In genomic region chr1:12571755-12572358, GRCm38 (mm10) we compare ENCODE assay signal across 21 mouse cellular contexts.
A peak's percentile ranks its signal among the peaks of the same experiment; 100 is the strongest.
DNase-seq lines count a peak whose midpoint lies in the region; ATAC-seq and TF ChIP-seq lines count a peak whose summit lies in the region.
"Had no signal": no experiment of that assay in that cellular context is flagged by ENCODE, and none has a peak within 500 bp of the region (broad histone marks: within the 10 kb centered on the region; RNA-seq: fewer than 3 reads in every experiment).

No protein-coding gene starts in this region.

- no peak overlapping the region for H3K9ac ChIP-seq in forebrain, embryonic 13.5 days
- H3K9ac ChIP-seq in forebrain, embryonic 11.5 days (ENCODE audit: low read length) = no peak overlapping the region
- H3K9ac ChIP-seq in midbrain, embryonic 11.5 days (ENCODE audit: low read length) = no peak overlapping the region
- H3K9ac ChIP-seq in limb, embryonic 14.5 days (ENCODE audit: low read depth, low read length, severe bottlenecking) = no peak overlapping the region
- H3K9ac ChIP-seq: heart, embryonic 15.5 days; hindbrain, embryonic 15.5 days; liver, postnatal 0 days had no signal

- no peak for DNase-seq in forebrain, embryonic 11.5 days (ENCODE audit: low spot score)
- peak; percentile 85 for DNase-seq in midbrain, embryonic 11.5 days (ENCODE audit: low spot score, missing footprints)
- no peak for DNase-seq in midbrain, embryonic 10.5 days (ENCODE audit: low spot score)
- peak; percentile 28 for DNase-seq in limb, embryonic 14.5 days (ENCODE audit: low spot score)
- DNase-seq in skeletal muscle tissue, adult 2 months (ENCODE audit: low read depth, low spot score) = peak; percentile 7
- DNase-seq in MN1 (ENCODE audit: low spot score) = no peak
- DNase-seq in heart, postnatal 10 days = no peak
- DNase-seq: adrenal gland, postnatal 10 days; cerebellum, adult 8-10 months; heart, adult 11 months; kidney, adult 18-20 months; kidney, postnatal 25 days; layer of hippocampus, adult 9-11 months; liver; liver, postnatal 0 days; thymus, postnatal 25 days had no signal

- H3K36me3 ChIP-seq in forebrain, embryonic 13.5 days (ENCODE audit: poor library complexity, severe bottlenecking) = no peaks in the 10 kb centered on the region
- H3K36me3 ChIP-seq in forebrain, embryonic 11.5 days (ENCODE audit: control insufficient read depth, insufficient read depth, low read length) = no peaks in the 10 kb centered on the region
- no peaks in the 10 kb centered on the region for H3K36me3 ChIP-seq in midbrain, embryonic 11.5 days (ENCODE audit: control insufficient read depth, insufficient read depth, low read length)
- no peaks in the 10 kb centered on the region for H3K36me3 ChIP-seq in midbrain, embryonic 10.5 days
- H3K36me3 ChIP-seq in limb, embryonic 14.5 days (ENCODE audit: control insufficient read depth, insufficient read depth, low read length) = no peaks in the 10 kb centered on the region
- H3K36me3 ChIP-seq: forebrain, embryonic 10.5 days; heart, embryonic 15.5 days; hindbrain, embryonic 15.5 days had no signal

- TF ChIP-seq POLR2A in limb, embryonic 14.5 days (IDR thresholded peaks at IDR 0.05; ENCODE audit: borderline replicate concordance, extremely low read depth, insufficient read depth, insufficient read length) = no peak

- H3K4me1 ChIP-seq in forebrain, embryonic 13.5 days = peaks cover under 1% of the 10 kb centered on the region
- H3K4me1 ChIP-seq in forebrain, embryonic 11.5 days (replicated peaks; ENCODE audit: control insufficient read depth, insufficient read depth, low read length) = no peaks in the 10 kb centered on the region; the same call in 1 of the 2 replicates
- H3K4me1 ChIP-seq in midbrain, embryonic 11.5 days (ENCODE audit: control insufficient read depth, insufficient read depth, low read length) = peaks cover 7% of the 10 kb centered on the region
- H3K4me1 ChIP-seq in midbrain, embryonic 10.5 days = peaks cover 15% of the 10 kb centered on the region
- H3K4me1 ChIP-seq in limb, embryonic 14.5 days (ENCODE audit: control insufficient read depth, insufficient read depth, low read length) = 0 out of 2 replicates have a peak, but pooled peaks cover 8% of the 10 kb centered on the region
- H3K4me1 ChIP-seq: heart, embryonic 15.5 days had no signal

- ATAC-seq in forebrain, embryonic 13.5 days = no peak
- ATAC-seq in forebrain, embryonic 11.5 days (replicated peaks; ENCODE audit: low FRiP score) = no peak
- ATAC-seq in midbrain, embryonic 11.5 days (ENCODE audit: low FRiP score) = peak; percentile 68
- ATAC-seq in limb, embryonic 14.5 days (ENCODE audit: low FRiP score, low read depth) = peak; percentile 74; the same call in 1 of the 2 replicates
- ATAC-seq: liver, postnatal 0 days had no signal

- H3K27ac ChIP-seq in forebrain, embryonic 13.5 days = no peak overlapping the region
- no peak overlapping the region for H3K27ac ChIP-seq in forebrain, embryonic 11.5 days (ENCODE audit: low read depth, low read length)
- no peak overlapping the region for H3K27ac ChIP-seq in midbrain, embryonic 11.5 days (ENCODE audit: low read depth, low read length)
- no peak overlapping the region for H3K27ac ChIP-seq in midbrain, embryonic 10.5 days (replicated peaks)
- no peak overlapping the region for H3K27ac ChIP-seq in limb, embryonic 14.5 days (replicated peaks; ENCODE audit: low read depth, low read length)
- H3K27ac ChIP-seq: forebrain, embryonic 10.5 days; heart, embryonic 15.5 days; hindbrain, embryonic 15.5 days; stomach, postnatal 0 days had no signal

- 43% methylated on average over 7 of the region's 7 CpGs for WGBS in forebrain, embryonic 13.5 days
- WGBS in forebrain, embryonic 11.5 days = 43% methylated on average over 7 of the region's 7 CpGs
- 31% methylated on average over 7 of the region's 7 CpGs for WGBS in midbrain, embryonic 11.5 days
- WGBS in midbrain, embryonic 10.5 days = 55% methylated on average over 7 of the region's 7 CpGs
- 36% methylated on average over 7 of the region's 7 CpGs for whole genome bisulfite sequencing in limb, embryonic 14.5 days

- no peak overlapping the region for H3K4me3 ChIP-seq in forebrain, embryonic 13.5 days
- no peak overlapping the region for H3K4me3 ChIP-seq in forebrain, embryonic 11.5 days (ENCODE audit: low read depth, low read length)
- no peak overlapping the region for H3K4me3 ChIP-seq in midbrain, embryonic 11.5 days (ENCODE audit: low read depth, low read length)
- no peak overlapping the region for H3K4me3 ChIP-seq in midbrain, embryonic 10.5 days
- no peak overlapping the region for H3K4me3 ChIP-seq in limb, embryonic 14.5 days (replicated peaks; ENCODE audit: low read length)
- H3K4me3 ChIP-seq: forebrain, embryonic 10.5 days; heart, embryonic 15.5 days; hindbrain, embryonic 15.5 days had no signal

- intact Hi-C loops in heart, postnatal 10 days (cut with DNase I) = no loop called here

- no peaks in the 10 kb centered on the region for H3K9me3 ChIP-seq in forebrain, embryonic 13.5 days (replicated peaks)
- no peaks in the 10 kb centered on the region for H3K9me3 ChIP-seq in forebrain, embryonic 11.5 days (ENCODE audit: control insufficient read depth, low read length)
- H3K9me3 ChIP-seq in midbrain, embryonic 11.5 days (ENCODE audit: control insufficient read depth, low read length) = no peaks in the 10 kb centered on the region
- no peaks in the 10 kb centered on the region for H3K9me3 ChIP-seq in midbrain, embryonic 10.5 days (replicated peaks)
- no peaks in the 10 kb centered on the region for H3K9me3 ChIP-seq in limb, embryonic 14.5 days (ENCODE audit: control insufficient read depth, low read length)
- H3K9me3 ChIP-seq: forebrain, embryonic 10.5 days; heart, embryonic 15.5 days; hindbrain, embryonic 15.5 days had no signal

- H3K27me3 ChIP-seq in forebrain, embryonic 13.5 days = no peaks in the 10 kb centered on the region
- H3K27me3 ChIP-seq in forebrain, embryonic 11.5 days (ENCODE audit: control insufficient read depth, insufficient read depth, low read length) = no peaks in the 10 kb centered on the region
- no peaks in the 10 kb centered on the region for H3K27me3 ChIP-seq in midbrain, embryonic 11.5 days (ENCODE audit: control insufficient read depth, insufficient read depth, low read length)
- H3K27me3 ChIP-seq in midbrain, embryonic 10.5 days (ENCODE audit: low read depth, poor library complexity, severe bottlenecking) = no peaks in the 10 kb centered on the region
- no peaks in the 10 kb centered on the region for H3K27me3 ChIP-seq in limb, embryonic 14.5 days (ENCODE audit: control insufficient read depth, insufficient read depth, low read length)
- H3K27me3 ChIP-seq: heart, embryonic 15.5 days; hindbrain, embryonic 15.5 days had no signal

- peak overlapping the region; percentile 7; the same call in 1 of the 2 replicates for H3K4me2 ChIP-seq in forebrain, embryonic 13.5 days
- H3K4me2 ChIP-seq in forebrain, embryonic 11.5 days (ENCODE audit: low read depth, low read length, severe bottlenecking) = no peak overlapping the region
- no peak overlapping the region for H3K4me2 ChIP-seq in midbrain, embryonic 11.5 days
- no peak overlapping the region; the same call in 1 of the 2 replicates for H3K4me2 ChIP-seq in limb, embryonic 14.5 days (replicated peaks; ENCODE audit: low read depth, low read length, severe bottlenecking)
- H3K4me2 ChIP-seq: heart, embryonic 15.5 days; hindbrain, embryonic 15.5 days had no signal

Comparison
In these comparisons a context has a peak if more than half of its experiments do, and no peak if none do; other contexts are left out.
1. DNase-seq: peak in midbrain, embryonic 11.5 days (single experiment), limb, embryonic 14.5 days (single experiment) and skeletal muscle tissue, adult 2 months (single experiment); none in forebrain, embryonic 11.5 days (single experiment), midbrain, embryonic 10.5 days (single experiment), MN1 (single experiment) and heart, postnatal 10 days (0 of 2).
2. ATAC-seq: peak in midbrain, embryonic 11.5 days (single experiment) and limb, embryonic 14.5 days (single experiment); none in forebrain, embryonic 13.5 days (single experiment) and forebrain, embryonic 11.5 days (single experiment).